Mouse (Mus musculus): ENCODE results near the gene Olfr1466. TPM values are rescaled to one million over a fixed set of nuclear protein-coding genes. Genes with fewer than 3 reads are reported as not detected.

The Olfr1466 gene
- polyA plus RNA-seq (2015; fragmentation: Nextera tagmentation; extraction: Ambion mirVana) = not detected in 2 replicates

DNA sequence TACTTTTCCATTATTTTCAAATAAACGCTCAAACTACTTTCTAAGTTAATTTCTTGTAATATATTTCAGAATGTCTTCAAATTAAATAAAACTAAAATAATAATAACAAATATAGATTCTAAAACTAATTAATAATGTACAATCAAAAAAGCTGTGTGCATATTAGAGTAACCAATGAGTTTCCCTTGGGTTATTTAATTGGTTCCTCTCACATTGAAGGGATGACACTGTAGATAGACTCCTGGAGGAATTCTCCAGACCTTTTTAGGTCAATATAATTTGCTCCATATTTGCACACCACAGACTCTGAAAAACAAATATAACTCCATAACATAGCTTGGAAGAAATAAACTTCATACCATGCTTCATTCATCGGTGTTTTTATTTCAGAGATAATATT, at the start of gene Olfr1466:
TSS of gene Olfr1466 (plus strand) at position 301 of the 400 bp plus-strand sequence.
- H3K9me3 ChIP-seq (replicated peaks) = 0 out of 2 replicates have a peak, but pooled peaks cover 4% of the 10 kb centered on the region
- H3K27me3 ChIP-seq = no peaks in the 10 kb centered on the region
- no peak for ATAC-seq (replicated peaks; ENCODE audit: low FRiP score)
- WGBS = 88% methylated on average over 2 of the region's 2 CpGs
- H3K4me2 ChIP-seq = no peak within 1 kb of the TSS
- no peak within 1 kb of the TSS for H3K9ac ChIP-seq
- no peaks in the 10 kb centered on the region for H3K4me1 ChIP-seq
- no peak within 1 kb of the TSS for H3K27ac ChIP-seq
- H3K4me3 ChIP-seq (replicated peaks) = no peak within 1 kb of the TSS
- no peaks in the 10 kb centered on the region for H3K36me3 ChIP-seq

GRCm38 (mm10) chr19:13315441-13315840, 23.2 kb upstream of the Olfr1466 start, which contains the start of gene Olfr1465:
Olfr1465 (minus strand) TSS chr19:13315541.
- H3K27ac ChIP-seq = no peak within 1 kb of the TSS
- H3K9me3 ChIP-seq (replicated peaks) = no peaks in the 10 kb centered on the region
- no peak within 1 kb of the TSS for H3K4me3 ChIP-seq (replicated peaks)
- no peak for ATAC-seq (replicated peaks; ENCODE audit: low FRiP score)
- H3K4me1 ChIP-seq = no peaks in the 10 kb centered on the region
- H3K4me2 ChIP-seq = no peak within 1 kb of the TSS
- H3K27me3 ChIP-seq = no peaks in the 10 kb centered on the region
- H3K9ac ChIP-seq = no peak within 1 kb of the TSS
- H3K36me3 ChIP-seq = no peaks in the 10 kb centered on the region

GRCm38 (mm10) chr19:13361936-13362335, 23.3 kb downstream of the Olfr1466 start, which contains the start of gene Olfr1467:
Olfr1467 (plus strand) TSS chr19:13362236.
- 69% methylated on average over 2 of the region's 2 CpGs for WGBS
- Histone ChIP-seq H3K4me2 (no peak within 1 kb of the TSS), H3K4me3 (replicated peaks) (no peak within 1 kb of the TSS)

More at GRCm38 (mm10) chr19:13361936-13362335, 23.3 kb downstream of the Olfr1466 start, which contains the start of gene Olfr1467:
- H3K36me3 ChIP-seq = no peaks in the 10 kb centered on the region
- no peak within 1 kb of the TSS for H3K9ac ChIP-seq
- ATAC-seq (replicated peaks; ENCODE audit: low FRiP score) = no peak
- H3K27ac ChIP-seq = no peak within 1 kb of the TSS
- no peaks in the 10 kb centered on the region for H3K27me3 ChIP-seq
- H3K4me1 ChIP-seq = no peaks in the 10 kb centered on the region
- peaks cover 4% of the 10 kb centered on the region; the same call in 1 of the 2 replicates for H3K9me3 ChIP-seq (replicated peaks)

Other genes starting within 250 kb of the Olfr1466 start
- not detected in 2 replicates for gene Olfr1457, start 241.0 kb upstream of the Olfr1466 start, polyA plus RNA-seq (2015; fragmentation: Nextera tagmentation; extraction: Ambion mirVana)
- not detected in 2 replicates for gene Olfr1458, start 232.1 kb upstream of the Olfr1466 start, polyA plus RNA-seq (2015; fragmentation: Nextera tagmentation; extraction: Ambion mirVana)
- gene Olfr1459, start 189.3 kb upstream of the Olfr1466 start, polyA plus RNA-seq (2015; fragmentation: Nextera tagmentation; extraction: Ambion mirVana) = not detected in 2 replicates
- not detected in 2 replicates for gene Olfr1461, start 175.9 kb upstream of the Olfr1466 start, polyA plus RNA-seq (2015; fragmentation: Nextera tagmentation; extraction: Ambion mirVana)
- not detected in 2 replicates for gene Olfr1462, start 153.1 kb upstream of the Olfr1466 start, polyA plus RNA-seq (2015; fragmentation: Nextera tagmentation; extraction: Ambion mirVana)
- not detected in 2 replicates for gene Olfr1463, start 107.5 kb upstream of the Olfr1466 start, polyA plus RNA-seq (2015; fragmentation: Nextera tagmentation; extraction: Ambion mirVana)
- gene Olfr1465, start 23.3 kb upstream of the Olfr1466 start, polyA plus RNA-seq (2015; fragmentation: Nextera tagmentation; extraction: Ambion mirVana) = not detected in 2 replicates
- gene Olfr1467, start 23.4 kb downstream of the Olfr1466 start, polyA plus RNA-seq (2015; fragmentation: Nextera tagmentation; extraction: Ambion mirVana) = not detected in 2 replicates
- not detected in 2 replicates for gene Olfr1469, start 69.0 kb downstream of the Olfr1466 start, polyA plus RNA-seq (2015; fragmentation: Nextera tagmentation; extraction: Ambion mirVana)
- gene Olfr1471, start 104.5 kb downstream of the Olfr1466 start, polyA plus RNA-seq (2015; fragmentation: Nextera tagmentation; extraction: Ambion mirVana) = not detected in 2 replicates
- not detected in 2 replicates for gene Olfr1472, start 117.2 kb downstream of the Olfr1466 start, polyA plus RNA-seq (2015; fragmentation: Nextera tagmentation; extraction: Ambion mirVana)
- not detected in 2 replicates for gene Olfr1474, start 130.7 kb downstream of the Olfr1466 start, polyA plus RNA-seq (2015; fragmentation: Nextera tagmentation; extraction: Ambion mirVana)
- gene Olfr1475, start 141.3 kb downstream of the Olfr1466 start, polyA plus RNA-seq (2015; fragmentation: Nextera tagmentation; extraction: Ambion mirVana) = not detected in 2 replicates
- gene Olfr1477, start 161.7 kb downstream of the Olfr1466 start, polyA plus RNA-seq (2015; fragmentation: Nextera tagmentation; extraction: Ambion mirVana) = not detected in 2 replicates
- not detected in 2 replicates for gene Olfr1480, start 189.1 kb downstream of the Olfr1466 start, polyA plus RNA-seq (2015; fragmentation: Nextera tagmentation; extraction: Ambion mirVana)
- not detected in 2 replicates for gene Olfr1484, start 244.6 kb downstream of the Olfr1466 start, polyA plus RNA-seq (2015; fragmentation: Nextera tagmentation; extraction: Ambion mirVana)

Measured in kidney, embryonic 15.5 days (tissue).